Mouse (Mus musculus) lung, postnatal 4 days (tissue): Measurements from ENCODE around the gene Batf3.
"Not testable (repeated sequence)": the region's sequence is repeated elsewhere in the genome, so short reads cannot be mapped to it uniquely, and the experiment has no call there.

Experiments
- DNase-seq, 2 experiments: peaks; one replicate each; pipeline ENCODE4 v3.0.0; 2021

Gene Batf3

DNA sequence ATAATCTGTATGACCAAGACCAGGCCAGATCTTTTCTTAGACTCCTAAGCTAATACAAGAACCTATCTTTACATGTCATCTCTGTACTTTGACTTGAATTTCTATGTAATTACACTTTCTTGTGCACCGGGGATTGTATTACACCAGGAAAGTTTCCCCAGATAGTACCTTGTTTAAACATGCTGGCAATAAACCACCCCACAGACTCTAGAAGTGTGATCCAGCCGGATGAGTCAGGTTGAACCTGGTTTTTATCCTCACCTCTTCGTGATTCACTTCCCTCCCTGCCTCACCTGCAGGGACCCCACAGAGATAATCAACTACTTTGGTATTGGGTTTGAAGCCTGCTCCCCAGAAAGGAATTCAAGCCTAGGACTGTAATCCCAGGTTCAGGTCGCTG lies 37.8 kb downstream of the Batf3 start:
- no peak for DNase-seq

DNA sequence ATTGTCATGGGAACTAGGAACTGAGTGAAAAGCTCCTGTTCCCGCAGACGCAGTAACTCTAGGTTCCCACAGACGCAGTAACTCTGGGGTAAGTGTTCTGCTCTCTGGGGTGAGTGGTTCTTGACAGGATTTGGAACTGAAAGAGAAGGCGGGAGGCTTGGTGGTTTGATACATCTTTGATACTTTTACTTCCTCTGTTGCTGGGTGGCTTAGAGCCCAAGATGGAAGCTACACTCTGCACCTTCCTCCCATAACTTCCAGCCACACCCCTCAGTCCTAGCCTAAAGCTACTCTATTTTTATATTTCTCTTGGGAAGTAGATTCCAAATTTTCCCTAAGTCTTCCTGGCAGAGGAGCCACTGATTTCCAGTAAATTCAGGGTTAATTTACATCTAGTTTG lies 40.8 kb downstream of the Batf3 start:
- no peak for DNase-seq

DNA sequence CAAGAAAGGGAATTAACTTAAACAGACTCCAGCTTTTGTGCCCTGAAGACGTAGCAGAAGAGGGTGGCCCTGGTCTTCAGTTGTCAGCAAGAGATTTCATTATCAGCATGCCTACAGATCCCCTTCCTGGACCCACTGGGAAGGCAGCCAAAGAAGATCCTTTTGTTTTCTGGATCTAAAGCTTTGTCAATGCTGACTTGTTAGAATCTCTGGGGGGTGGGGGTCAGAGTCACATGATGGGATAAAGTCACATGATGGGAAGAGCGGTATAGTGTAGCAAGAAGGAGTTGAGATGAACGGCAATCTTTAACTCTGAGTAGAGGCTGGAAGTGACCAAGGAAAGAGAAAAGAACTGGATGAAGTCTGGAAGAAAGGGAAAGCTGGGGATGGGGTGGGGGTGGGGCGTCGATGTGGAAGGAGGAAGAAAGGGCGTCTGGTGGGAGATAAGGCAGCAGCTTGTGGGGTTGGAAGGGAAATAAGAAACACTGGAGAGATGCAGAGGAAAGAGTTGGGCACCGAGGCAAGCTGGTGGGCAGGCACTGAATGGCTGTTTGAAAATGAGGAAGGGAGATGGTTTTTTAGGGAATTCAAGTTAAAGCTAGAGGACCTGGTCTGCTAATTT lies 41.3 kb downstream of the Batf3 start:
- DNase-seq = no peak

DNA sequence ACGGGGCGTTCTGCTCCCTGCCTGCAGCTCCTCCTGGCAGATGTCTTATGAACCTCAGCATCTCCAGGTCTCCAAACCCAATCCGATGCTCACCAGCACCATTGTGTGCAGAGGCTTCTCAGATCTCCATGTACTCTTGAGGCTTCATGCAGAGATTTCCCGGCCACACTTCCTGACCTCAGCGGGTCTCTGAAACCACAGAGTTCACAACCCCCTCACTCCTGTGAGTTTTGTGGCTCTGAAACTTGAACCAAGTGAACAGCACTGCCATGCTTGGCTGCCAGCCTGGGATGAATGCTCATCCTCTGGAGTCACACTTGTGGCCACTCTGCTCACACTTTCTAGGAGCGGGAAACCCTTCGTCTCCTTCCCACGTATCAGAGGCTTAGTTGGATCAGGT lies 43.3 kb downstream of the Batf3 start:
- no peak for DNase-seq

DNA sequence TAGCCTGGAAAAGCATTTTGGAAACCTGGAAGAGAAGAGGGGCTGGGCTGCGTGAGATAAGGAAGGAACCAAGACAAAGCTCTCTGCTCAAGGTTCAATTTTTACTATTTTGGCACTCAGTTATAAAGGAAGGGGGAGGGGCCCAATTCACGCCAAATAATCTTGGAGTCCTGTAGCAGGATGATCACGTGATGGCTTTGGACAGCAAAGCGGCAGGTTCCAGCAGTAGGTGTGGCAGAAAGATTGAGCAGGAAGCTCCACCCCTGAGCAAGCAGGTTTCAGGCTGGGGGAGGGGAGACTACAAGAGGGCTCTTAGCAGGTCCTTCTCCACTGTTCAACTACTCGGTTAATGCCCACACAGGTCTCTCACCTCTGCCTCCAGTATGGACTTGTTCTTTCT lies 51.8 kb downstream of the Batf3 start:
- not testable (repeated sequence) for DNase-seq

DNA sequence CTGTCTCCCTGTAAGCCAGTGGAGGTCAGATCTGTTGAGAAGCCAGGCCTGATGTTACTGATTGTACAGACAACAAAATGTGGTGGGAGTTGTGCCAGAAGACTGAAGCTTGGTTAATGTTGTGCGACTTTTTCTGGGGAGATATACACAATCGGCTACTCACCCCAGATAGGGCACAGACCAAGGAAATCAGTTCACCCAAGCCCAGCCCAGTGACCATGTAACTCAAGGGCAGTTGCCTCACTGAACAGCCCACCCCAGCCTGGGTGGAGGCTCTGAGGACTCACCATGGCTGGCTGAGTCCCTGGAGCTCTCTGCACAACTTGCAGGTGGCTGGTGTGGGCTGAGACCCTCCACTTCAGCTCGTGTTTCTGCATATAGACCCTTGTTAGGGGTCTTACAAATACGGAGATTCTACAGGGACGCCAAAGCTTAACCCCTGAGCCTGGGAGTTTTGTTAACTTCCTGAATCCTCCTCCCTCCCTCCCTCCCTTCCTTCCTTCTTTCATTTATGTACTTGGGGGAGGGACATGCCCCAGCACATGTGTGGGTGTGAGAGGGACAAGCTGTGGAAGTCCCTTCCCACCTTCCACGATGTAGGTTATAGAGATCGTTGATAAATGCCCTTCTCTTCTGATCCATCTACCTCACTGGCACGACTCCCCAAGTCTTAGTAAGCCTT lies 53.4 kb downstream of the Batf3 start:
- no peak for DNase-seq

DNA sequence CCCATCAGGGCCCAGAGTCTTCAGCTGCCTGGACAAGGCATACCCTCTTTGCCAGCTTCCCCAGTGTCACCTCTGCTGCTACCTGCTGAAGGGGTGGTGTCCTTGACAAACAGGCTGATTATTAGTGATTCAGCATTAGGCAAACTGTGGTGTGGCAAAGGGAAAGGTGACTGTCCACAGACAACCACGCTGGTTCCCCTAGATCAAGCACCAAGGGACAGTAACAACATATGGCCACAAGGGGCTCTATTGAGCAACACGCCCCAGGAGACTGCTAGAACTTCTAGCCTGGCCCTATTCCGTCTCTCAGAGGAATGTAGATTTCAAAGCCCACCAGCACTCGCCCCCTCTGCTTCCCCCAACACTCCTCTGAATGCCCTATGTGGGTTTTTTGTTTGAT lies 55.4 kb downstream of the Batf3 start:
- DNase-seq = peak in 1 of 2 experiments; percentile 66

DNA sequence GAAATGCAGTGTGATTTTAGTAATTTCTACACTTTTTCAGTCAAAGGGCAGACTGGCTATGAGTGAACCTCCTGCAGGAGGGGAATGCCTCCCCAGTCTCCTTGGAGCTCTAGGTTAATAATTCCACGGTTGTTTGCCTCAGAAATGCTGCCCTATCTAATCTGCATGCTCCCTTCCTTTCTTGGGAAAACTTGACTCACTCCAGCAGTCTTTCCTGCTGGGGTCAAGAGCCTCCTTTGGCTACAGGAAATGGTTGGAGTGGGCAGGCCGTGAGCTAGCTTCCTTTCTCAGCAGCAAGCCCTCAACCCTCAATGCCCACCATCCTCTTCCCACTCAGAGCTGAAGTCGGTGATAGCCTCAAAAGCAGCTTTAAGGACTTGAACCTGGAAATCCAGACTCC lies 56.7 kb downstream of the Batf3 start:
- DNase-seq = no peak
